Mouse (Mus musculus) testis, adult 2 months (tissue): ENCODE measurements around the gene Fto.

Experiments used
- CTCF ChIP-seq: fragments of 200-500 bp; IDR thresholded peaks from 2 replicates; pipeline ENCODE4 v1.5.1; 2012; ENCODE audit warnings: low read depth, mild to moderate bottlenecking, inconsistent platforms, low read length, moderate library complexity; ENCODE audit not compliant: control insufficient read depth, insufficient read depth, insufficient replicate concordance
- POLR2A ChIP-seq: fragments of 200-500 bp; IDR thresholded peaks from 2 replicates; pipeline ENCODE4 v1.6.1; 2012; ENCODE audit warnings: low read depth, mild to moderate bottlenecking, inconsistent platforms, low read length, moderate library complexity; ENCODE audit not compliant: control insufficient read depth

- TF ChIP-seq CTCF (no peak), POLR2A (no peak)
Measured at GRCm38 (mm10) chr8:91363272-91363860, 50.0 kb downstream of the Fto start.
